Mouse (Mus musculus) heart, embryonic 16.5 days (tissue): ENCODE results near the gene Rps17. TPM values are rescaled to one million over a fixed set of nuclear protein-coding genes. Genes with fewer than 3 reads are reported as not detected.

Source experiments
- ATAC-seq: fragments of 200-750 bp; cut with Nextera tagmentation; replicated peaks from 2 replicates; pipeline ENCODE4 v1.8.0; 2017; ENCODE audit warnings: moderate number of reproducible peaks; ENCODE audit not compliant: insufficient read depth, low FRiP score; ENCODE audit errors: extremely low read depth
- H3K27ac ChIP-seq: fragments of 300-500 bp; sonication (generic); 2 replicates; pipeline ENCODE4 v1.5.1; 2014; ENCODE audit warnings: mild to moderate bottlenecking, low read length, control low read depth, moderate library complexity
- H3K27me3 ChIP-seq: fragments of 300-500 bp; sonication (generic); 2 replicates; pipeline ENCODE4 v1.6.1; 2014; ENCODE audit warnings: low read length, mixed read lengths; ENCODE audit not compliant: control insufficient read depth, insufficient read depth
- H3K36me3 ChIP-seq: fragments of 300-500 bp; sonication (generic); 2 replicates; pipeline ENCODE4 v1.6.1; 2014; ENCODE audit not compliant: control insufficient read depth, insufficient read depth
- H3K4me1 ChIP-seq: fragments of 300-500 bp; sonication (generic); 2 replicates; pipeline ENCODE4 v1.6.1; 2014; ENCODE audit warnings: low read length, mixed read lengths; ENCODE audit not compliant: control insufficient read depth, insufficient read depth
- H3K4me2 ChIP-seq: fragments of 300-500 bp; sonication (generic); 2 replicates; pipeline ENCODE4 v1.6.1; 2014; ENCODE audit warnings: low read depth, mild to moderate bottlenecking, control low read depth, low read length
- H3K4me3 ChIP-seq: fragments of 300-500 bp; sonication (generic); 2 replicates; pipeline ENCODE4 v1.5.1; 2014; ENCODE audit warnings: mild to moderate bottlenecking, control low read depth, low read length
- H3K9ac ChIP-seq: fragments of 300-500 bp; sonication (generic); 2 replicates; pipeline ENCODE4 v1.6.1; 2014; ENCODE audit warnings: low read length, control low read depth
- H3K9me3 ChIP-seq: fragments of 300-500 bp; sonication (generic); replicated peaks from 2 replicates; pipeline ENCODE4 v1.6.1; 2016; ENCODE audit warnings: low read length; ENCODE audit not compliant: control insufficient read depth
- WGBS: fragments of 180-500 bp; shearing (Covaris S2); extraction: QIAGEN DNeasy Blood & Tissue Kit; methylation state at CpG from one replicate; pipeline ENCODE4 v1.1.7; 2014; 5-methylcytosine and 5-hydroxymethylcytosine counted together
- polyA plus RNA-seq: library from polyadenylated mRNA; unstranded; fragments of >200 nt; fragmentation: Nextera tagmentation; extraction: Ambion mirVana; gene quantifications from 2 replicates; pipeline ENCODE4 v1.2.1, GENCODE M21; 2015

Rps17 gene
- polyA plus RNA-seq, 1 experiment from 2014 or later, result 728 TPM

DNA sequence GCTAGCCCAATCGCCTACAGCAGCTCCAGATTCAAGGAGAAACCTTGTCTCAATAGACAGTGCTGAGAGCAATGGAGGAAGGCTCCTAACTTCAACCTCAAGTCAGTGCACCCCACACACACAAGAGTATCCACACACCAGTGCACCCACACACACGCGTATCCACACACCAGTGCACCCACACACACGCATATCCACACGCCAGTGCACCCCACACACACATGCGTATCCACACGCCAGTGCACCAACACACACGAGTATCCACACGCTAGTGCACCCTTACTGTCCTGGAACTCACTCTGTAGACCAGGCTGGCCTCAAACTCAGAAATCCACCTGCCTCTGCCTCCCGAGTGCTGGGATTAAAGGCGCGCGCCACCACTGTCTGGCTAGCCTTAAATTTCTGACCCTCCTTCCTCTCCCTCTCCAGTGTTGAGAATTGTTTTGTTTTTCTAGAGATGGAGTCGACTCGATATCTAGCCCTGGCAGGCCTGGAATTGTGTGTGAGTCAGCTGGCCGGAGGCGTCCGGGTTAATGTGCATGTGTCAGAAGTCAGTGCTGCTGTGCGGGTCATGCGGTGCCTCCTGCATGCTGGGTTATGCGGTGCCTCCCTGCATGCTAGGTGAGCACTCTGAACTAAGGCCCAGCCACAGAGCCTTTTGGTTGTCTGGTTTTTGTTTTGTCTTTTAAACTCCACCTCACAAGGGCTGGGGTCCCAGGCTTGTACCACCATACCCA, 7.1 kb downstream of the Rps17 start:
- H3K36me3 ChIP-seq, result peaks cover 41% of the 10 kb centered on the region
- H3K9ac ChIP-seq, result no peak overlapping the region
- no peaks in the 10 kb centered on the region for H3K27me3 ChIP-seq
- peaks cover 10% of the 10 kb centered on the region for H3K4me1 ChIP-seq
- no peak overlapping the region for H3K27ac ChIP-seq
- WGBS, result 89% methylated on average over 21 of the region's 21 CpGs
- no peaks in the 10 kb centered on the region for H3K9me3 ChIP-seq
- H3K4me3 ChIP-seq, result no peak overlapping the region
- H3K4me2 ChIP-seq, result no peak overlapping the region
- ATAC-seq, result no peak

DNA sequence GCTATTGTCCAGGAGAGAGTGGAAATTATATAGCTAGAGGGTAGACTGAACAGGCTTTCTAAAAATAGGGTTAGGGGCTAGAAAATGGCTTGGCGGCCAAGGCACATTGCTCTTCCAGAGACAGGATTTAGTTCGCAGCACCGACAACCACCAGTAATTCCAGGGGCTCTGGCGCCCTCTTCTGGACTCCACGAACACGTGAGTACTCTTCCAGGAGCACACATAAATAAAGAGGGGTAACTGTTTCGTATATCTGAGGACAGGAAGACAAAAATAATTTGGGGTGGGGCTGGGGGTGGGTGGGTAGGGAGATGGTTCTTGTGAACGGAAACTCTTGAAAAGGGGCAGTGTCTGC, 8.6 kb downstream of the Rps17 start:
- Histone ChIP-seq H3K4me3 (no peak overlapping the region), H3K27ac (peak overlapping the region; percentile 61), H3K4me2 (no peak overlapping the region), H3K27me3 (no peaks in the 10 kb centered on the region), H3K36me3 (peaks cover 33% of the 10 kb centered on the region), H3K9ac (no peak overlapping the region), H3K4me1 (peaks cover 3% of the 10 kb centered on the region; the same call in 1 of the 2 replicates), H3K9me3 (no peaks in the 10 kb centered on the region)
- no peak for ATAC-seq
- WGBS, result 46% methylated on average over 8 of the region's 8 CpGs

DNA sequence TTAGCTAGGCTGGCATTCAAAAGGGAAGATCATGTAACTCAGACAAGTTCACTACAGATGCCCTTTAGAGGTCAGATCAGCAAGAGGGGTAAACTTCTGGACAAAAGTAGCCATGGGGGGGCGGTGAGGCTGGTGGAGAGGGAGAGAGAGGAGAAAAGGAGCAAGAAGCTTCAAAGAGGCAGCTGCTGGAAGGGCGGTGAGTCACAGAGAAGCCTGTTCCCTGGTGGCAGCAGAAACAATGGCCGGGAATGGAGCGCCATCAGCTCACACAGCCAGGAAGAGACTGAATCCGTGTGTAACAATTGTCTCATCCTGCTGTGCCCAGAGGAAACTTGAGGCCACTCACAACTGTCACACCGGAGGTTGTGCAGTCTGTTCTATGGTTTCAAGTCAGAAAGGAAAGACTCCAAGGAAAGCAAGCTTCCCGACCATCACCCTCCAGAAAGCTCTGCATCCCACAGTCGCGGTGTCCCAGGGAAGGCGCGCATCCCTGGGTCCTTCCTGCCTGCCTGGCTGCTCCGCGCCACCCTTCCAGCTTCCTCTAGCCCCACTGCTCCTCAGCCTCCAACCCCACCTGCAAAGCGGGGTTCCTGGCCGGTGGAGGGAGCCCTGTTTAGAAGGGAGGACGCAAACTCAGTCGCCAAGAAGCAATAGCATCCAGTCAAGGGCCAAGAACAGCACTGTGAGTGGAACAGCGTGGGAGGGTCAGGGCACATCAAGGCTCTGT, 9.2 kb downstream of the Rps17 start:
- 62% methylated on average over 18 of the region's 18 CpGs for WGBS
- Histone ChIP-seq H3K9me3 (no peaks in the 10 kb centered on the region), H3K36me3 (peaks cover 33% of the 10 kb centered on the region), H3K27ac (peak overlapping the region; percentile 61), H3K4me2 (0 out of 2 replicates have a peak overlapping the region, but pooled peaks have one; percentile 1), H3K4me3 (no peak overlapping the region), H3K27me3 (no peaks in the 10 kb centered on the region), H3K9ac (no peak overlapping the region), H3K4me1 (peaks cover 6% of the 10 kb centered on the region)
- peak; percentile 59 for ATAC-seq

DNA sequence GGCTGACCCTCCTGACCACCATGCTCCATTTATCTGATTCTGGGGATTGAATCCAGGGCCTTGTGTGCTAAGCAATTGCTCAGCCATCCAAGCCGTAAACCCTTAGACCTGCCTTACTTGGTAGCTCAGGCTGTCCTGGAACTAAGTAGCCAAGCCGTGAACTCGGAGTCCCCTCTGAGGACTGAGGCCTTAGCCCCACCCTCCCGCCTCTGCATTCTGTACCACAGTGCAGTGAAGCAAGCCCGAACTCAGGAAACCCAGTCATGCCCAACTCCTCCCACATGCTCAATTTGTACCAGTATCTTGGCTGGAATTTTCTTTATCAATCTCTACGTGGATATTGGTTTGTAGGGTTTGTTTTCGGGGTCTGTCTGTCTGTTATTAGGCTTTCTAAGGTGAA, 13.2 kb downstream of the Rps17 start:
- Histone ChIP-seq H3K36me3 (peaks cover 14% of the 10 kb centered on the region), H3K4me2 (no peak overlapping the region), H3K4me3 (no peak overlapping the region), H3K9ac (no peak overlapping the region), H3K27me3 (no peaks in the 10 kb centered on the region), H3K9me3 (no peaks in the 10 kb centered on the region), H3K27ac (no peak overlapping the region), H3K4me1 (peaks cover 6% of the 10 kb centered on the region)
- ATAC-seq, result no peak
- 77% methylated on average over 7 of the region's 7 CpGs for WGBS

DNA sequence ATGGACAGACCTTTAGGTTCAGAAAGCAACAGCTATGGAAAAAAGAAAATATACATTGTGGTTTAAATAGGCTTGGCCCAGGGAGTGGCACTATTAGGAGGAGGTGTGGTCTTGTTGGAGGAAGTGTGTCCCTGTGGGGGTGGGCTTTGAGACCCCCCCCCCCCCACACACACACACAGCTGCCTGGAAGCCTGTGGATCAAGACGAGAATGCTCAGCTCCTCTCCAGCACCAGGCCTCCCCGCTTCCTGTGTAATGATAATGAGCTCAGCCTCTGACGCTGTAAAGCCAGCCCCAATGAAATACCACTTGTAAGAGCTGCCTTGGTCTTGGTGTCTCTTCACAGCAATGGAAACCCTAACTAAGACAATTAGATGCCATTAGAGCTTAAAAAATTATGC, 14.3 kb downstream of the Rps17 start:
- H3K4me1 ChIP-seq, result peaks cover 4% of the 10 kb centered on the region
- H3K9me3 ChIP-seq, result no peaks in the 10 kb centered on the region
- H3K36me3 ChIP-seq, result peaks cover 12% of the 10 kb centered on the region
- no peak overlapping the region; the same call in 1 of the 2 replicates for H3K9ac ChIP-seq
- no peaks in the 10 kb centered on the region for H3K27me3 ChIP-seq
- H3K27ac ChIP-seq, result peak overlapping the region; percentile 23; the same call in 1 of the 2 replicates
- WGBS, result 33% methylated on average over 3 of the region's 3 CpGs
- H3K4me3 ChIP-seq, result no peak overlapping the region
- no peak for ATAC-seq
- no peak overlapping the region for H3K4me2 ChIP-seq

DNA sequence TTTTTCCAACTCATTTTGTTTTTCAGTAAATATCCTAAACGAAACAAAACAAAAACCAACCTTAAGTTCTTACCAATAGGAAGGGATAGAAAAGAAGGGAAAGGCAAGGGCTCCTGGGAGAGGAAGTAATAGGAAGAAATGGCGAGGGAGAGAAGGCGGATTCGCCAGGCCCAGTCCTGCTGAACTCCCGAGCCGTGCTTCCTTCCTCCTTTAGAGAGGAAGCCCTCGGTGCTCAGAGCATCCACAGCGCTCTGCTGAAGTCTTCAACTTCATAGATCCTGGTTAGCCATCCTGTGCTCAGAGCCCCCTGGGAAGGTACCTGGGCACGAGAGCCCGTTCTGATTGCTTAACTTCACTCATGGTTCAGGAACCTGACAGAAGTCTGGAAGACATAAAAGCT, 17.4 kb downstream of the Rps17 start:
- H3K27ac ChIP-seq, result no peak overlapping the region
- H3K4me2 ChIP-seq, result no peak overlapping the region
- ATAC-seq, result no peak
- no peak overlapping the region for H3K9ac ChIP-seq
- no peaks in the 10 kb centered on the region for H3K27me3 ChIP-seq
- H3K9me3 ChIP-seq, result no peaks in the 10 kb centered on the region
- H3K36me3 ChIP-seq, result peaks cover 1% of the 10 kb centered on the region; the same call in 1 of the 2 replicates
- no peak overlapping the region for H3K4me3 ChIP-seq
- peaks cover 4% of the 10 kb centered on the region for H3K4me1 ChIP-seq
- WGBS, result 78% methylated on average over 10 of the region's 10 CpGs

DNA sequence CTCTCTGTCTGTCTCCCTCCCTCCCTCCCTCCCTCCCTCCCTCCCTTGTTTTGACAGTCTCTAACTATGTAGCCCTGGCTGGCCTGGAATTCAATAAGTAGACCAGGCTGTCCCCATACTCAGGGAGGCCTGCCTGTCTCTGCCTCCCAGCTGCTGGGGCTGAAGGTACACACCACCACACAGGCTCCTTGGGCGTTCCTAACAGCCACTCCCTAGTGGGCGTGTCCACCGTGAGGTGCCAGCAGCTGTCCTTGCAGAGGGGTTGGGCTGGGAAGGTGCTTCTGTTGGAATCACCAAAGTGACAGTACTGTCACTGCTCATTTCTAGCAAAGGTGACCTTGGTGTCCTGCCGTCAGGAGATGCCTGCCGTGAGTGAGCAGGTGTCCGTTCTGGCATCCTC, 18.2 kb downstream of the Rps17 start:
- Histone ChIP-seq H3K9ac (no peak overlapping the region), H3K27ac (no peak overlapping the region), H3K9me3 (no peaks in the 10 kb centered on the region), H3K27me3 (no peaks in the 10 kb centered on the region), H3K4me1 (peaks cover 4% of the 10 kb centered on the region), H3K36me3 (no peaks in the 10 kb centered on the region; the same call in 1 of the 2 replicates), H3K4me2 (no peak overlapping the region), H3K4me3 (no peak overlapping the region)
- 74% methylated on average over 6 of the region's 6 CpGs for WGBS
- ATAC-seq, result no peak

DNA sequence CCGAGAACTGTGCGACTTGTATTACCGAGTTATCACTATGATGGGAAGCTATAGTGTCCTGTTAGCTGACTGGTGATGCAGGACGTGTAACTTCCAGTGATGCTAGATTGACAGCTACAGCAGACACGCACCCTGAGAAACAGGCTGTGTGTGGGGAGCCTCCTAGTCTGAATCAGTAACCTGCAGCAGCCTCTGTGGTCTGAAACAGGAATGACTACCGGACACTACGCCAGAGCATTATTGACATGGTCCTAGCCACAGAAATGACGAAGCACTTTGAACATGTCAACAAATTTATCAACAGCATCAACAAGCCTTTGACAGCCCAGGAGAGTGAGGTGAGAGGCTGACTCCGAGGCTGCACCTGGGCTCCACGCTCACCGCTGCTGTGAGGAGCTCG, 19.0 kb downstream of the Rps17 start:
- Histone ChIP-seq H3K9ac (no peak overlapping the region), H3K27ac (no peak overlapping the region), H3K4me2 (no peak overlapping the region), H3K4me3 (no peak overlapping the region), H3K27me3 (no peaks in the 10 kb centered on the region), H3K9me3 (no peaks in the 10 kb centered on the region), H3K36me3 (no peaks in the 10 kb centered on the region; the same call in 1 of the 2 replicates), H3K4me1 (no peaks in the 10 kb centered on the region)
- WGBS, result 76% methylated on average over 12 of the region's 12 CpGs
- ATAC-seq, result no peak

DNA sequence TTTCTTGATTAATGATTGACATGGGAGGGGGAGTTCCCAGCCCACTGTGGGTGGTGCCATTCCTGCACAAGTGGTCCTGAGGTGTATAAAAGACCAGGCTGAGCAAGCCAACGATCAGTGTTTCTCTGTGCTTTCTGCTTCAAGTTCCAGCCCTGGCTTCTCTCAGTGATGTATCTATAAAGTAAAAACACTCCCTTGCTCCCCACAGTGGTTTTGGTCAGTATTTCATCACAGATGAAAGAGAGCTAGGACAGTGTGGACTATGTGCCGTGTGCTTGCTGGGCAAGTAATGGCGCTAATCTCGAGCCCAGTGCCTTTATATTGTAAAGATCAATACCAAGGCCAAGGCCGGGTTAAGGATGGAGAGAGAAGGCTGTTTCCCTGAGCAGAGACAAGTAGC, 23.3 kb downstream of the Rps17 start:
- H3K4me3 ChIP-seq, result no peak overlapping the region
- no peaks in the 10 kb centered on the region for H3K27me3 ChIP-seq
- H3K36me3 ChIP-seq, result 0 out of 2 replicates have a peak, but pooled peaks cover 2% of the 10 kb centered on the region
- no peaks in the 10 kb centered on the region for H3K4me1 ChIP-seq
- no peak for ATAC-seq
- no peak overlapping the region for H3K27ac ChIP-seq
- 73% methylated on average over 5 of the region's 5 CpGs for WGBS
- H3K4me2 ChIP-seq, result no peak overlapping the region
- no peaks in the 10 kb centered on the region for H3K9me3 ChIP-seq
- no peak overlapping the region for H3K9ac ChIP-seq
